Mouse (Mus musculus) heart, postnatal 0 days (tissue): ENCODE measurements at regions not wholly inside any gene's neighbourhood (a gene's known extent, or its start where the extent isn't known, plus 50 kb on each side); places are given as distances from the start of the nearest gene placed in this dataset.

Experiments used
- CTCF ChIP-seq: IDR thresholded peaks from 2 replicates; pipeline ENCODE4 v1.5.1; 2016; ENCODE audit warnings: antibody characterized with exemption, control low read depth, low read depth
- EP300 ChIP-seq: IDR thresholded peaks from 2 replicates; pipeline ENCODE4 v1.6.1; 2016; ENCODE audit warnings: antibody characterized with exemption, low read depth

- TF ChIP-seq CTCF (no peak), EP300 (no peak)
Measured at GRCm38 (mm10) chr5:119580798-119581197, 89.7 kb upstream of the Tbx3 start.
